Mouse (Mus musculus) bone marrow macrophage, adult 2 months (primary cell): ENCODE results near the gene Ntm.

ENCODE experiments used
- CTCF ChIP-seq: IDR thresholded peaks from 2 replicates; pipeline ENCODE4 v1.5.1; 2012; ENCODE audit warnings: low read depth, mild to moderate bottlenecking, low read length, moderate library complexity
- POLR2A ChIP-seq: IDR thresholded peaks from 2 replicates; pipeline ENCODE4 v1.6.1; 2012; ENCODE audit warnings: mild to moderate bottlenecking, low read depth, low read length, borderline replicate concordance

DNA sequence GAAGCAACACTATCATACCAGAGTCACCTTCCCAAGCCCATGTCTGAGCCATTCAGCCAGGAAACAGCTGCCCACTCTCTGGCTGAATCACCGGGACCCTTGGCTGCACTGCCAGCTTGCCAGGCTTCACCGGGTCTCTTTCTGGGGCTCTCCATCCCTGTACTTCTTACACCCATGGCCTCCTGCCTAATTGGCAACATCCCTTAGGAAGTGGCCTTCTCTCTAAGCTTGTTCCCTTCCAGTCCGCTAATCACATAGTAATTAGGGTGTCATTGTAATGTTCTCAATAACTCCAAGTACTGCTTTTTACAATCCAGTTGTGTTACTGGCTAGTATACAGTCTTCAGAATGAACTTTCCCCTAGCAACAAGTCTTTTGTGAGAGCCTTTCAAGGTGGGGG lies 13.9 kb downstream of the Ntm start:
- TF ChIP-seq CTCF, result no peak
- no peak for TF ChIP-seq POLR2A
